Mouse (Mus musculus): ENCODE results near the gene Lcat.

DNA sequence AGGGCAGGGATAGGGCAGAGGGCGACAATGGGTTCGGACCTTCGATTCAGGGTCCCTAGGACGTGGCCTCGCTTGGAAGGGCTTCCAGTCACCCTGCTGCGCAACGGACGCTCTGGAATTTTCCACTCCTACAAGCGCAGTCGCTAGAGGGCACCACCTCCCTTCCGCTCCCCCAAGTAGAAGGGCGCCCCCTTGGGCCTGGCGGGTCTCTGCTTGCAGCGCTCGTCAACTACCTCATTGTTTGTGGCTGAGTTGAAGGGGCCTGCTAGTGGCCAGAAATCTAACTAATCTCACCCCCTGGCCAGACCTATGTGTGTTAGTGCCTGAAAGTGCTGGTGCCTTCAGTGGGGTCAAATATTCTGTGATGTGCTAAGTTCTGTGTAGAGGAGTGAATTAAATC is 36.1 kb upstream of the Lcat start, which contains the start of gene Dpep3:
- TF ChIP-seq TAL1 (conservative IDR thresholded peaks at IDR 0.05; ENCODE audit: low read depth, low read length) (no peak), CTCF (IDR thresholded peaks at IDR 0.05; ENCODE audit: low read depth, low read length) (no peak), GATA1 (IDR thresholded peaks at IDR 0.05; ENCODE audit: borderline replicate concordance, low read length) (no peak)
